Mouse (Mus musculus) colon, adult 2 months (tissue): ENCODE data around the gene Cmklr1. TPM values are rescaled to one million over a fixed set of nuclear protein-coding genes. Genes with fewer than 3 reads are reported as not detected.

Source experiments
- polyA plus RNA-seq: library from polyadenylated mRNA; depleted of rRNA; stranded (reverse); fragments of >200 nt; gene quantifications from 2 replicates; pipeline ENCODE4 v1.2.3, GENCODE M21; 2012; rRNA removed

Cmklr1 gene
- polyA plus RNA-seq: 14.9 and 21.3 TPM in 2 replicates

DNA sequence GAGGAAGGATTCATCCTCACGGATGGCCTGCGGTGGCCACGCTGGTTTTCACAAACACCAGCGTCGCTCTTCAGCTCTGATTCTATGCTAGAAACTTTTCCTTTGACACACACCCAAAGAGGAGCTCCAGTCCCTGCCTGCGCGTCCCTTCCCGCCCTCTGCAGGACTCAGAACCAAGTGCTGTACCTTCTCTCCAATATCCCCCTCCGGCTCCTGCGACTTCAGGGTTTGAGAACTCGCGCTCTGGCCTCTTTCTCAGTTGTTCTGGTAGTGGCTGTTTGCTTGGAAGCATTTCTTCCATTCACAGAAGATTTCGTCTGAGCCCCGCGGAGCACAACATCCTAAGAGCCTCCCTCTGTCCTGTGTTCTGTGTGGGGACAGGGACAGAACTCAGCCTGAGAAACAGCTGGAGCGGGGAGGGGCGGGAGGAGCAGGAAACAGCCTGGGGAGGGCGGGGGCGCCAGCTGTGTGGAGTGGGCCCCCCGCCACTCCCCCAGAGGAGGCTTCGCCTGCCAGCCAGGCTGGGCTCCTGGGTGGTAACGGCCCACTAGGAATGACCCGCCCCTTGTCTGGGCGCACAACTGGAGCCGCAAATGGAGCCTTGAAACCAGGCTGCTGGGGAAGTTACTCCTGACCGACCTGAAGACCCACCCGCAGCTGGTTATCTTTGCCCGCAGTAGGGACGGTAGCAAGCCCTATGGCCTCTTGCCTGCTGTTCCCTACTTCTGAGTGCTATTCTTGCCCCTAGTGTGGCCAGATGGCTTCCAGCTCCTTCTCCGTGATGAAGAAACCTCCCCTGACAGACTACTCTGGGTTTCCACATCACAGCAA, at the start of gene Cmklr1:
Gene Cmklr1, minus strand, starts transcription at position 392 of the 831 bp plus-strand sequence.

Other genes starting within 250 kb of the Cmklr1 start
- 22.7 and 23.1 TPM in 2 replicates for gene Wscd2, start 160.1 kb downstream of the Cmklr1 start, polyA plus RNA-seq
- gene 1700069L16Rik, start 74.3 kb upstream of the Cmklr1 start, polyA plus RNA-seq: not detected in 2 replicates
- 8.2 and 8.5 TPM in 2 replicates for gene Ficd, start 85.4 kb upstream of the Cmklr1 start, polyA plus RNA-seq
- 18.5 and 25.6 TPM in 2 replicates for gene Sart3, start 122.1 kb upstream of the Cmklr1 start, polyA plus RNA-seq
- 77.5 and 87.6 TPM in 2 replicates for gene Iscu, start 122.3 kb upstream of the Cmklr1 start, polyA plus RNA-seq
- 61.4 and 69.3 TPM in 2 replicates for gene Tmem119, start 150.1 kb upstream of the Cmklr1 start, polyA plus RNA-seq
- 27.4 and 30.8 TPM in 2 replicates for gene Selplg, start 182.2 kb upstream of the Cmklr1 start, polyA plus RNA-seq